Mouse (Mus musculus) intestine, embryonic 14.5 days (tissue): Measurements from ENCODE around the gene Gabbr2. TPM values are rescaled to one million over a fixed set of nuclear protein-coding genes. Genes with fewer than 3 reads are reported as not detected.

Experiments
- ATAC-seq: fragments of 200-750 bp; cut with Nextera tagmentation; replicated peaks from 2 replicates; pipeline ENCODE4 v1.8.0; 2017; ENCODE audit warnings: low read depth, moderate number of reproducible peaks, moderate TSS enrichment, moderate library complexity; ENCODE audit not compliant: low FRiP score, low TSS enrichment
- DNase-seq: peaks from one replicate; pipeline ENCODE4 v3.0.0-alpha.2; 2018; ENCODE audit warnings: low spot score
- H3K27ac ChIP-seq: fragments of 300-500 bp; sonication (generic); 2 replicates; pipeline ENCODE4 v1.5.1; 2014; ENCODE audit warnings: low read depth, mild to moderate bottlenecking, control low read depth
- H3K27me3 ChIP-seq: fragments of 300-500 bp; sonication (generic); replicated peaks from 2 replicates; pipeline ENCODE4 v1.6.1; 2014; ENCODE audit warnings: low read length, control low read depth; ENCODE audit not compliant: control insufficient read depth, insufficient read depth
- H3K36me3 ChIP-seq: fragments of 300-500 bp; sonication (generic); 2 replicates; pipeline ENCODE4 v1.6.1; 2014; ENCODE audit warnings: low read length, control low read depth; ENCODE audit not compliant: control insufficient read depth, insufficient read depth
- H3K4me1 ChIP-seq: fragments of 300-500 bp; sonication (generic); replicated peaks from 2 replicates; pipeline ENCODE4 v1.6.1; 2014; ENCODE audit warnings: low read length, control low read depth, mixed read lengths; ENCODE audit not compliant: control insufficient read depth, insufficient read depth
- H3K4me2 ChIP-seq: fragments of 300-500 bp; sonication (generic); 2 replicates; pipeline ENCODE4 v1.6.1; 2014; ENCODE audit warnings: low read length
- H3K4me3 ChIP-seq: fragments of 300-500 bp; sonication (generic); 2 replicates; pipeline ENCODE4 v1.5.1; 2014; ENCODE audit warnings: low read depth, low read length, control low read depth, mixed read lengths
- H3K9ac ChIP-seq: fragments of 300-500 bp; sonication (generic); 2 replicates; pipeline ENCODE4 v1.6.1; 2014; ENCODE audit warnings: mild to moderate bottlenecking, low read length
- H3K9me3 ChIP-seq: fragments of 300-500 bp; sonication (generic); 2 replicates; pipeline ENCODE4 v1.6.1; 2016; ENCODE audit warnings: low read length, control low read depth; ENCODE audit not compliant: control insufficient read depth
- WGBS: fragments of 180-500 bp; shearing (Covaris S2); extraction: QIAGEN DNeasy Blood & Tissue Kit; methylation state at CpG from one replicate; pipeline ENCODE4 v1.1.7; 2014; 5-methylcytosine and 5-hydroxymethylcytosine counted together
- polyA plus RNA-seq: library from polyadenylated mRNA; unstranded; fragments of >200 nt; fragmentation: Nextera tagmentation; extraction: Ambion mirVana; gene quantifications from 2 replicates; pipeline ENCODE4 v1.2.1, GENCODE M21; 2014

Gabbr2 gene
- polyA plus RNA-seq, 1 experiment from 2014 or later: 0.16 TPM

DNA sequence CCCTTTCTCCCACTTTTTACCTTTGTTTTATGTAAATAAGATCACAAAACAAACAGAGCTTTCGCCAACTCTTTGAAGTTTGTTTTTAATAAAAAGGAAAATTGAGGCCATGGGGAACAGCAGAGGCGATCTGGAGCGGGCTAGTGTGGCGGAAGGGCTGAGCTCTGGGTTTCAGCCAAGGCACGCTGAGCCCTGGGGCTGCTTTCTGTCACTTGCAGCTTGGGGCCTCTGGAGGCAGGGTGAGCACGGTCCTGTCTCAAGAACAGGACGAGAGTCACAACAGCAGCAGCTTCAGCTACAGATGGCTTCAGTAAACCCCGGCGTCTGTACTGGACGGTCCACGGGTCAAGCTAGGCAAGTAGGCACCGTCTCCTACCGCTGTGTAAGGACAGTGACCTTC lies 132.8 kb downstream of the Gabbr2 start:
- H3K4me1 ChIP-seq: peaks cover 10% of the 10 kb centered on the region; the same call in 1 of the 2 replicates
- no peak overlapping the region for H3K4me3 ChIP-seq
- 25% methylated on average over 13 of the region's 13 CpGs for WGBS
- no peak for DNase-seq
- no peak overlapping the region for H3K9ac ChIP-seq
- no peaks in the 10 kb centered on the region for H3K27me3 ChIP-seq
- H3K36me3 ChIP-seq: no peaks in the 10 kb centered on the region
- H3K4me2 ChIP-seq: no peak overlapping the region
- H3K9me3 ChIP-seq: no peaks in the 10 kb centered on the region
- ATAC-seq: 0 out of 2 replicates have a peak, but pooled peaks have one; percentile 50
- no peak overlapping the region for H3K27ac ChIP-seq

DNA sequence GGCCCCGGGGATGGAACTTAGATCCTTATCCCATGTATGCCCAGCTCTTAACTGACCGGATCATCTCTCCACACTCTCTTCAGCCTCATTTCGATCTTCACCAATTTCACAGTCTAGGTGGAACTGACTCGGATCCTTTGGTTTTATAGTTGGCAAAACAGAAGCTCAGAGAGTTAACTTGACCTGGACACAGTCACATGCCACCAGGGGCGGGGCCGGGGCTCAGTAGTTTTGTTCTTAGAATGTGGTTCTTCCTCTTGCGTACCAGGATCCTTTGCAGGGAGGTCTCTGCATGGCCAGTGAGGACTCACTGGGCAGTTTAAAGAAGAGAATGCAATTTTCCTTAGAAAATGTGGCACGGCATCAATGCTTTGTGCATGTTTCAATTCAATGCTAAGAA lies 135.5 kb downstream of the Gabbr2 start:
- Histone ChIP-seq H3K27ac (no peak overlapping the region), H3K27me3 (no peaks in the 10 kb centered on the region), H3K4me1 (peaks cover 8% of the 10 kb centered on the region; the same call in 1 of the 2 replicates), H3K36me3 (no peaks in the 10 kb centered on the region), H3K9ac (no peak overlapping the region), H3K4me2 (no peak overlapping the region), H3K4me3 (no peak overlapping the region), H3K9me3 (no peaks in the 10 kb centered on the region)
- ATAC-seq: no peak
- WGBS: 92% methylated on average over 8 of the region's 8 CpGs
- no peak for DNase-seq

DNA sequence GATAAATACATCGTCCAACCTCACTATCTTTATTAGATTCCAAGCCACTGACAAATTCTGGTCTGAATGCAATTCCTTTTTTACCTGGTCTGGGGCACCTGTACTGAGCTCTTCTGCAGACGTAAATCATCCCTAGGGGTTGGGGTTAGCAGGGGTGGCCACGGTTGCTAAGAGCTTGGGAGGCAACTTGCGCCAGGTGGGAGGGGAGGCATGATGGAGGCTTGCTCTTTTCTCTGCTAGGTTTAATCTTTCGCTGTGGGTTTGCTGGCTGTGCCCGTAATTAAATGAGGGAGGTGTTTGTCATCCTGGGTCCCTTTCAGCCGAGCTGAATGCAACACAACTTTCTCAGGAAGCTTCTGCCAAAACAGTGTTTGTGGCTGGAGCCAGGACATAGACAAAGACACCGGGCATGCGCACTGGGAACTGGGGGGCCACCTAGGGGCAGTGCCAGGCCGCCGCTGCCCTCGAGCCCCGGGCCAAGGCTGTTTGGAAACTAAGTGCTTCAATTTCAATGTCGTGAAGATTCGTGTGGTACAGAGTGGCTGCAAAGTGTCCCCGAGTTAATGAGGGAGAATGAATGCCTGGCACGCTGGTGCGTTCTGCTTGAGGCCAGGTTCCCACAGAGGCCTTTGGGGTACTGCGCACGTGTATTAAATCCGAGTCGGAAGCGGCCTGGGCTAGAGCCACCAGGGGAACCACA lies 136.8 kb downstream of the Gabbr2 start:
- H3K9ac ChIP-seq: no peak overlapping the region
- DNase-seq (no peak), ATAC-seq (no peak)
- H3K4me1 ChIP-seq: peaks cover 8% of the 10 kb centered on the region; the same call in 1 of the 2 replicates
- 67% methylated on average over 23 of the region's 23 CpGs for WGBS
- H3K27ac ChIP-seq: no peak overlapping the region
- no peak overlapping the region for H3K4me2 ChIP-seq
- H3K36me3 ChIP-seq: no peaks in the 10 kb centered on the region
- no peaks in the 10 kb centered on the region for H3K9me3 ChIP-seq
- no peaks in the 10 kb centered on the region for H3K27me3 ChIP-seq
- no peak overlapping the region for H3K4me3 ChIP-seq

DNA sequence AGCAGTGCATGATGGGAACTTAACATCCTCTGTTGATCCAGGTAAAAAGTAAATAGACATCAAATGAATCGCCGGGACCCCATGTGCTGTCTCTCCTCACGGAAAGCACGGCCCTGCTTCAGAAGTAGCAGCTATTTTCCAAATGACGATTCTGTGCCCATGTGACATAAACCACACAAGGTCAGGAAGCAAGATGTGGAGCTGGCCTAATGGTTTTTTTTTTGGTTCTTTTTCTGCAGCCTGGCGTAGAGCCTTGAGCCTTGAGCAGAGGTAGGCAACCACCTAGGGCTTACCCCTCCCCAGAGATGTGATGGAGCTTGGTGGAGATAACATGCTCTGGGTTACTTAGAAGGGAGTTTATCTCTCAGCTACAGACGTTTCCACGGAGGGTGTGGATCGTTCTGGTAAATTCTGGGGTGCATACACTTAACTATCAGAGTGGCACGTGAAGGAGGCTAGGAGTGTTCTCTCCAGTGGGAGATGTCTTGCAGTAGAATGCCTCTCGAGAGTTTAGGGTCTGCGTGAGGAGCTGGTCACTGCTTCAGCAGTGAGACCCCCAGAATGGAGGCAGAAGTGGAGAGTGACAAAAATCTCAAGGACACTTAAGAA lies 137.7 kb downstream of the Gabbr2 start:
- Histone ChIP-seq H3K9ac (no peak overlapping the region), H3K4me2 (no peak overlapping the region), H3K36me3 (no peaks in the 10 kb centered on the region), H3K4me3 (no peak overlapping the region), H3K27ac (no peak overlapping the region), H3K9me3 (no peaks in the 10 kb centered on the region), H3K27me3 (no peaks in the 10 kb centered on the region), H3K4me1 (peaks cover 5% of the 10 kb centered on the region; the same call in 1 of the 2 replicates)
- 60% methylated on average over 12 of the region's 12 CpGs for WGBS
- DNase-seq (no peak), ATAC-seq (no peak)

DNA sequence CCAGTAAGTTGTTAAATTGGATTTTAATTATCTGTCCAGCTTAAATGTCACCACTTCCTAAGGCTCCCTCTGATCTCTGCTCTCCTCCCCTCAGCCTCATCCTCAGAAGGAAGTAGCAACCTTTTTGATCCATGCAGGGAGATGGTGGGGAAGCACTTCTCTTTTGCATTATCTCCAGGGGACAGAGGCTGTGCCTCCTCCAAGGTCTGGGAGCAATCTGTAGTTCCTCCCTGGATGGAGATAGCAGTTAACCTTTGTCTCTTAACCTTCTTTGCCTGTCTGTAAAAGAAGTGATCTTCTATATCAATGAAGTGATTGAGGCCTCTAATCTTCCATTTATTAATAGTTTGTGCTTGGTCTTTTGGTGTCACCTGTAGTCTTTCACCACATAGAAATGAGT lies 143.9 kb downstream of the Gabbr2 start:
- Histone ChIP-seq H3K27me3 (no peaks in the 10 kb centered on the region), H3K9ac (no peak overlapping the region), H3K4me1 (no peaks in the 10 kb centered on the region), H3K4me3 (no peak overlapping the region), H3K36me3 (no peaks in the 10 kb centered on the region), H3K4me2 (no peak overlapping the region), H3K27ac (no peak overlapping the region), H3K9me3 (no peaks in the 10 kb centered on the region)
- ATAC-seq: no peak
- DNase-seq: no peak

DNA sequence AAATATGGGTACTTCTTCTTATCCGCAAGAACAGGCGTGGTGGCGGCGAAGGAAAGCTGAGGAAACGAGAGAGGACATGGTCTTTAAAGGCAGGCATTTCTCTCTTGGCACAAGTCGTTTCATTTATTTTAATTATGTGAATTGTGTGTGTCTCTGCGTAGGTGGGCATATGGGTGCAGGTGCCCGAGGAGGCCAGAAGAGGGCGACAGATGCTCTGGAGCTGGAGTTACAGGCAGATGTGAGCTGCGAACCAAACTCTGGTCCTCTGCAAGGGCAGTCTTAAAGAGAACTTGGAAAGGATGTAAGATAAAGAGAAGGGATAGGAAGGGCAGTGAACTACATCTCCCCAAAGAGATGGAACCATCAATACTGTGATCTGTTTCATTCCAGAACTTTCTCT lies 145.3 kb downstream of the Gabbr2 start:
- 93% methylated on average over 10 of the region's 10 CpGs for WGBS

DNA sequence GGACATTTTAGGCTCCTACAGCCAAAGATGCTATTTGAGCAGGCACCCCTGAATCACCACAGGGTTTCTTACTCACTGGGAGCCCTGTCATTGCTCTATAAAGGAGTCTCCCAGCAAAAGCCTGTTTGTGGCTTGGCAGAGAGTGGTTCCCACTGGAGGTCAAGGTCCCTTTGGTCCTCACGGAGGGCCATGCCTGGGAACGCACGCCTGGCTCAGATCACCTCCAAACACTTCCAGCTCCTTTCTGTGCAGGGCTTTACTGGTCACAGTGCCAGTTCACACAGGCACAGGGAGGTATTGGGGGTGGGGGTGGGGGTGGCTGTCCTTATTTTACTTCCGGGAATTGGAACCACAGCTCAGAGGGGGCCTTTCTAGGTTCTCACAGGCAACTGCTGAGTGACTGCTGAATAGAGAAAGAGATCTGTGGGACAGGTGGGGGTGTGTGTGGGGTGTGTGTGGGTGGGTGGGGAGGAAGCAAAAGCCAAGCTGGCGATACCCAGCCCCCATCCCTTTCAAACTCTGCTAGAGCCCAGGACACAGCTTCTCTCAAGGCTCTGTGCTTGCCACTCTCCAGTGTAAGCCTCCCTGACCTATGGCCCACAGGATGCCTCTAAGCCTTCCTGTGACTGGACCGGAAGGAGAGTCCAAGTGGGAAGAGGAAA lies 146.6 kb downstream of the Gabbr2 start:
- no peaks in the 10 kb centered on the region for H3K4me1 ChIP-seq
- WGBS: 74% methylated on average over 6 of the region's 6 CpGs

More for the DNA sequence above, 145.3 kb downstream of the Gabbr2 start:
- Histone ChIP-seq H3K4me3 (no peak overlapping the region), H3K4me2 (no peak overlapping the region), H3K9me3 (no peaks in the 10 kb centered on the region), H3K9ac (no peak overlapping the region), H3K27ac (no peak overlapping the region), H3K27me3 (no peaks in the 10 kb centered on the region), H3K4me1 (no peaks in the 10 kb centered on the region), H3K36me3 (no peaks in the 10 kb centered on the region)
- ATAC-seq (no peak), DNase-seq (no peak)

DNA sequence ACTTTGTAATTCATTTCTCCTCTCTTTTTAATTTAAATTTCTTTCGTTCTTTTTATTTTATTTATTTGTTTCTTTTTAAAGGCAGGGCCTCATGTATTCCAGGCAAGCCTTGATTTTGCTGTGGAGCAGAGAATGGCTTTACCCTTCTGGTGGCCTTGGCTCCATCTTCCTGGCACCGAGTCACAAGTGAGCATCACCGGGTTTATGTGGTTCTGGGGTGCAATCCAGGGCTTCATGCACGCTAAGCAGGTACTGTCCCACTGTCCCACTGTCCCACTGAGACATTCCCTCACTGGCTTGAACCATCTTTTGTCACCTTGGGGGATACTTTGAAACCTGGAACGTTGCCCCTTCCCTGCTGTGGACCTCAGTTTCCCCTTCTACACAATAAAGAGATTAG lies 147.1 kb downstream of the Gabbr2 start:
- ATAC-seq (no peak), DNase-seq (no peak)
- no peak overlapping the region for H3K9ac ChIP-seq

More for the DNA sequence above, 146.6 kb downstream of the Gabbr2 start:
- H3K4me3 ChIP-seq: no peak overlapping the region
- no peaks in the 10 kb centered on the region for H3K9me3 ChIP-seq
- H3K27ac ChIP-seq: no peak overlapping the region
- H3K27me3 ChIP-seq: no peaks in the 10 kb centered on the region
- no peak for ATAC-seq
- no peaks in the 10 kb centered on the region for H3K36me3 ChIP-seq
- DNase-seq: no peak
- H3K4me2 ChIP-seq: no peak overlapping the region
- H3K9ac ChIP-seq: no peak overlapping the region

More for the DNA sequence above, 147.1 kb downstream of the Gabbr2 start:
- Histone ChIP-seq H3K36me3 (no peaks in the 10 kb centered on the region), H3K4me1 (no peaks in the 10 kb centered on the region), H3K27me3 (no peaks in the 10 kb centered on the region), H3K4me2 (no peak overlapping the region), H3K9me3 (no peaks in the 10 kb centered on the region), H3K4me3 (no peak overlapping the region), H3K27ac (no peak overlapping the region)
- 74% methylated on average over 5 of the region's 5 CpGs for WGBS
